Mouse (Mus musculus): ENCODE results near the gene C1qtnf4.

GRCm38 (mm10) chr2:90861486-90861885, 24.2 kb upstream of the C1qtnf4 start:
- TF ChIP-seq GATA1 (IDR thresholded peaks at IDR 0.05; ENCODE audit: low read length) (no peak), TAL1 (IDR thresholded peaks at IDR 0.05; ENCODE audit: low read length) (no peak)

Measured in erythroblast, embryonic 14.5 days (primary cell).